Mouse (Mus musculus) CH12.LX (cell line): ENCODE measurements around the gene Zfp94. TPM values are rescaled to one million over a fixed set of nuclear protein-coding genes. Genes with fewer than 3 reads are reported as not detected.
A peak's percentile ranks its signal among the peaks of the same experiment; 100 is the strongest.

ENCODE experiments used
- DNase-seq: peaks from one replicate; pipeline ENCODE4 v3.0.0-alpha.2; 2013; ENCODE audit errors: extremely low read depth
- H3K27ac ChIP-seq: 2 replicates; pipeline ENCODE4 v1.5.1; 2012; ENCODE audit warnings: low read depth, mild to moderate bottlenecking, control low read depth, moderate library complexity; ENCODE audit not compliant: insufficient read depth
- H3K27me3 ChIP-seq: replicated peaks from 2 replicates; pipeline ENCODE3; 2012; ENCODE audit warnings: inconsistent platforms
- H3K36me3 ChIP-seq, 2 experiments: replicated peaks in 1 of 2; 2 replicates each; pipeline versions ENCODE3 to v1.6.1; 2012; ENCODE audit warnings: inconsistent platforms in 1 of 2, low read length in 1 of 2, mild to moderate bottlenecking in 1 of 2, mixed read lengths in 1 of 2, moderate library complexity in 1 of 2; ENCODE audit not compliant: control insufficient read depth in 1 of 2, insufficient read depth in 1 of 2
- H3K4me1 ChIP-seq, 2 experiments: 2 replicates each; pipeline ENCODE4 v1.6.1; 2012; ENCODE audit warnings: inconsistent platforms in 1 of 2, moderate library complexity in 1 of 2; ENCODE audit not compliant: insufficient read depth in 2 of 2, control insufficient read depth in 1 of 2
- H3K4me2 ChIP-seq: 2 replicates; pipeline ENCODE4 v1.6.1; 2012; ENCODE audit warnings: low read depth, mild to moderate bottlenecking, control low read depth; ENCODE audit not compliant: poor library complexity, insufficient read depth, severe bottlenecking
- H3K4me3 ChIP-seq, 3 experiments: fragments of 150-350 bp in 1 of 3; sonication (generic) in 1 of 3; replicated peaks in 1 of 3; 2 replicates each; pipeline versions ENCODE3 to v1.5.1; 2011 to 2012; ENCODE audit warnings: low read depth in 2 of 3, low read length in 2 of 3, mild to moderate bottlenecking in 2 of 3, moderate library complexity in 2 of 3, control low read depth in 1 of 3, improper control_type of control experiment in 1 of 3, inconsistent platforms in 1 of 3, mixed read lengths in 1 of 3; ENCODE audit not compliant: poor library complexity in 1 of 3
- H3K79me2 ChIP-seq: replicated peaks from 2 replicates; pipeline ENCODE4 v1.6.1; 2012; ENCODE audit warnings: mild to moderate bottlenecking, moderate library complexity; ENCODE audit not compliant: control insufficient read depth, poor library complexity, insufficient read depth, severe bottlenecking; ENCODE audit errors: extremely low read depth
- H3K9ac ChIP-seq: 2 replicates; pipeline ENCODE4 v1.6.1; 2012; ENCODE audit warnings: low read depth, mild to moderate bottlenecking, control low read depth, moderate library complexity; ENCODE audit not compliant: insufficient read depth
- H3K9me3 ChIP-seq: replicated peaks from 2 replicates; pipeline ENCODE3; 2012; ENCODE audit warnings: low read length, inconsistent platforms, mixed read lengths
- CTCF ChIP-seq, 2 experiments: IDR thresholded peaks in 1 of 2; conservative IDR thresholded peaks in 1 of 2; 2 replicates each; pipeline ENCODE4 v1.5.1; 2011 to 2012; ENCODE audit warnings: low read depth in 2 of 2, low read length in 2 of 2, improper control_type of control experiment in 1 of 2, inconsistent platforms in 1 of 2, mild to moderate bottlenecking in 1 of 2, moderate library complexity in 1 of 2
- E2F4 ChIP-seq: IDR thresholded peaks from 2 replicates; pipeline ENCODE4 v1.6.1; 2011; ENCODE audit warnings: low read depth, low read length, improper control_type of control experiment; ENCODE audit not compliant: insufficient replicate concordance
- ELF1 ChIP-seq: IDR thresholded peaks from 2 replicates; pipeline ENCODE4 v1.6.1; 2014; ENCODE audit warnings: low read depth, mild to moderate bottlenecking, inconsistent platforms, low read length, improper control_type of control experiment
- JUN ChIP-seq: IDR thresholded peaks from 2 replicates; pipeline ENCODE4 v1.6.1; 2011; ENCODE audit warnings: low read depth, mild to moderate bottlenecking, low read length, improper control_type of control experiment, moderate library complexity; ENCODE audit not compliant: insufficient read depth
- KAT2A ChIP-seq: IDR thresholded peaks from 2 replicates; pipeline ENCODE4 v1.6.1; 2012; ENCODE audit warnings: low read length, improper control_type of control experiment, inconsistent platforms; ENCODE audit not compliant: insufficient replicate concordance
- MAFK ChIP-seq: IDR thresholded peaks from 2 replicates; pipeline ENCODE4 v1.6.1; 2011; ENCODE audit warnings: low read length, improper control_type of control experiment; ENCODE audit not compliant: insufficient replicate concordance
- MAZ ChIP-seq: IDR thresholded peaks from 2 replicates; pipeline ENCODE4 v1.6.1; 2012; ENCODE audit warnings: low read depth, mild to moderate bottlenecking, inconsistent platforms, low read length, improper control_type of control experiment, moderate library complexity
- NELFE ChIP-seq: IDR thresholded peaks from 2 replicates; pipeline ENCODE4 v1.6.1; 2011; ENCODE audit warnings: low read depth, low read length, improper control_type of control experiment
- NRF1 ChIP-seq: IDR thresholded peaks from 2 replicates; pipeline ENCODE4 v1.6.1; 2014; ENCODE audit warnings: low read depth, mild to moderate bottlenecking, inconsistent platforms, low read length, improper control_type of control experiment, moderate library complexity
- PAX5 ChIP-seq: IDR thresholded peaks from 2 replicates; pipeline ENCODE4 v1.6.1; 2012; ENCODE audit warnings: low read length, inconsistent platforms, mixed read lengths
- POLR2A ChIP-seq: IDR thresholded peaks from 2 replicates; pipeline ENCODE4 v1.6.1; 2011; ENCODE audit warnings: low read depth, mild to moderate bottlenecking, improper control_type of control experiment, low read length
- POLR2AphosphoS2 ChIP-seq: IDR thresholded peaks from 2 replicates; pipeline ENCODE4 v1.6.1; 2011; ENCODE audit warnings: low read depth, low read length, improper control_type of control experiment
- UBTF ChIP-seq: IDR thresholded peaks from 2 replicates; pipeline ENCODE4 v1.6.1; 2012; ENCODE audit warnings: low read depth, mild to moderate bottlenecking, inconsistent platforms, low read length, improper control_type of control experiment, moderate library complexity
- USF1 ChIP-seq: IDR thresholded peaks from 2 replicates; pipeline ENCODE4 v1.6.1; 2014; ENCODE audit warnings: low read depth, mild to moderate bottlenecking, inconsistent platforms, low read length, improper control_type of control experiment
- USF2 ChIP-seq: conservative IDR thresholded peaks from 2 replicates; pipeline ENCODE4 v1.6.1; 2011; ENCODE audit warnings: low read depth, low read length, improper control_type of control experiment
- ZNF384 ChIP-seq: IDR thresholded peaks from 2 replicates; pipeline ENCODE4 v1.6.1; 2012; ENCODE audit warnings: low read depth, low read length, improper control_type of control experiment, inconsistent platforms
- dilution Hi-C: fragments of 300-500 bp; cut with MboI; formaldehyde crosslinking; loops from 2 replicates; pipeline ENCODE4 v1.14.3; 2020; ENCODE audit warnings: low sequenced_read_pairs; ENCODE audit not compliant: extremely low pct_unique_long_range_greater_than_20kb, extremely low pct_ligation_motif_present
- in situ Hi-C: fragments of 300-500 bp; cut with MboI; formaldehyde crosslinking; loops from 3 replicates; pipeline ENCODE4 v1.14.3; 2019; ENCODE audit warnings: low sequenced_read_pairs, low pct_ligation_motif_present, low pct_unique_long_range_greater_than_20kb, mixed read lengths
- polyA plus RNA-seq: library from polyadenylated mRNA; unstranded; fragments of >175 nt; gene quantifications from 2 replicates; pipeline ENCODE4 v1.2.1, GENCODE M21; 2012; ENCODE audit warnings: low read depth; ENCODE audit not compliant: insufficient read length
- total RNA-seq, 2 experiments: library from RNA; depleted of rRNA; stranded (reverse); fragments of 300-350 nt in 1 of 2; fragments of >200 nt in 1 of 2; gene quantifications; 2 replicates each; pipeline ENCODE4 v1.2.3; 2012 to 2014

Zfp94 gene
- total and polyA plus RNA-seq, 3 experiments, result 3.3 to 6.0 (median 4.5) TPM

GRCm38 (mm10) chr7:24348896-24349295 is 32.4 kb upstream of the Zfp94 start, which contains the start of gene Lypd5:
Gene Lypd5 (plus strand): TSS chr7:24349196.
- dilution Hi-C loops (no loop called here), in situ Hi-C loops (no loop called here)
- Histone ChIP-seq H3K27me3 (peaks cover 85% of the 10 kb centered on the region), H3K4me3 (no peak within 1 kb of the TSS), H3K4me1 (no peaks in the 10 kb centered on the region), H3K79me2 (no peaks in the 10 kb centered on the region), H3K27ac (no peak within 1 kb of the TSS), H3K9me3 (peaks cover 8% of the 10 kb centered on the region), H3K9ac (no peak within 1 kb of the TSS), H3K4me2 (no peak within 1 kb of the TSS), H3K36me3 (no peaks in the 10 kb centered on the region)
- no peak for DNase-seq
- no peak for TF ChIP-seq POLR2AphosphoS2
- TF ChIP-seq PAX5, result no peak
- no peak for TF ChIP-seq USF1
- TF ChIP-seq ZNF384, result no peak
- TF ChIP-seq MAZ, result no peak
- no peak for TF ChIP-seq ELF1
- no peak for TF ChIP-seq CTCF (conservative IDR thresholded peaks at IDR 0.05 in 1 of 2, IDR thresholded peaks at IDR 0.05 in 1 of 2; ENCODE audit: low read depth in 2 of 2, low read length in 2 of 2)
- no peak for TF ChIP-seq E2F4
- TF ChIP-seq POLR2A, result no peak
- no peak for TF ChIP-seq KAT2A
- no peak for TF ChIP-seq NELFE
- TF ChIP-seq NRF1, result no peak
- TF ChIP-seq MAFK, result no peak
- TF ChIP-seq USF2, result no peak
- TF ChIP-seq UBTF, result no peak
- TF ChIP-seq JUN, result no peak

- no peaks in the 10 kb centered on the region for H3K4me1 ChIP-seq
- no peak overlapping the region for H3K4me3 ChIP-seq
- dilution Hi-C loops (no loop called here), in situ Hi-C loops (no loop called here)
- H3K9me3 ChIP-seq, result peaks cover 4% of the 10 kb centered on the region
- DNase-seq, result no peak
- peaks cover 72% of the 10 kb centered on the region for H3K27me3 ChIP-seq
- no peaks in the 10 kb centered on the region for H3K79me2 ChIP-seq
- H3K36me3 ChIP-seq, result no peaks in the 10 kb centered on the region
- H3K9ac ChIP-seq, result no peak overlapping the region
- H3K27ac ChIP-seq, result no peak overlapping the region
- no peak overlapping the region for H3K4me2 ChIP-seq
- TF ChIP-seq CTCF (conservative IDR thresholded peaks at IDR 0.05 in 1 of 2, IDR thresholded peaks at IDR 0.05 in 1 of 2; ENCODE audit: low read depth in 2 of 2, low read length in 2 of 2) (peak in 1 of 2 experiments; percentile 20; a peak in 1 of 4 replicates), POLR2AphosphoS2 (no peak)
These were observed 30.0 kb upstream of the Zfp94 start for GRCm38 (mm10) chr7:24346444-24346843.
